Mouse (Mus musculus) embryo, embryonic 9.5 days (tissue): ENCODE measurements around the gene Muc15.

Experiments
- DNase-seq: peaks from one replicate; pipeline ENCODE4 v3.0.0-alpha.2; 2017; ENCODE audit errors: extremely low spot score

The Muc15 gene

GRCm38 (mm10) chr2:110721290-110721753 is at the start of gene Muc15:
Gene Muc15, plus strand, starts transcription at chr2:110721340.
- no peak for DNase-seq

DNA sequence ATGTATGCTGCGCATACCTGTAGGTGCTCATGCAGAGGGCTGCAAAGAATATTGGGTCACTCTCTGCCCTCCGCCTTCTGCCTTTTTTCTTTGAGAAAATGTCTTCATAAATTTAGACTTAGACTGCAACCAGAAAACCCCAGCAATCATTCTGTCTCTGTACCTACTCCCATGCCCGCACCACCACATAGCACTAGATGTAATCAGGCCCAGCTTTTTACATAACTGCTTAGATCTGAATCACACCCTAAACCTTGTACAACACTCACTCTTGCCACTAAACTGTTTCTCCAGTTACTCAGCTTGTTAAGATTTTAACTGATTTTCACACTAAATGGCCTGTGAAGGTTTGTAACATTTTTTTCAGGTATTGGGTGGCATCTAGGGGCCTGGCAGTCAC is 11.7 kb upstream of the Muc15 start:
- DNase-seq = no peak

DNA sequence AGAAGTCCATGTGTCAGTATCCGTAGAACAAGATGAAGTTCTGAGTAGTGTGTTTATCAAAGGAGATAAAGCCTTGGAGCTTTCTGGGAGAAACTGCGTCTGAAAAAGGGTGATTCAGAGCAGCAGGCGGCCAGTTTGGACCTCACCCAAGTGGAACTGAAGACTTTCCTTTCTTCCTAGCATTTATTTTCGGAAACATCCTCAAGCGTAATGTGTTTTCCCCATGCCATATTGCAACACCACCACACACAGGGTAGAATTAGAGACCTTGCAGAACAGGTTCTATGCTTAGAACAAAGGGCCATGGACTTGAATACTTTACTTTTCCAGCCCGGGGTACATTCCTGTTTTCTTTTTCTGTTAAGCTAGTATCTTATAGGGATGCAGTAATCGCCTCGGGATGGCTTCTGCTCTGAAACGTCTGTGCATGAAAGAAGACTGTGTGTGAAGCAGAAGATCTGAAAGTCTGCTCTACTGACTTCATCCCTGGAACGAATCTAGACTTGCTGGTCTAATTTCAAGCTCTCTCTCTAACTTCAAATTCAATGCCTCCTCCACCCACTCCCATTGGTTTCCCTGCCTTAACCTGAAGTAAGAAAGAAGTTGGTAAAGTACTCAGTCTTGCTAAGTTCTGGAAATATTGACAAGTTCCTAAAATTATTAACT is 11.0 kb upstream of the Muc15 start:
- no peak for DNase-seq

GRCm38 (mm10) chr2:110719051-110719450 is 2.1 kb upstream of the Muc15 start:
- DNase-seq = no peak

DNA sequence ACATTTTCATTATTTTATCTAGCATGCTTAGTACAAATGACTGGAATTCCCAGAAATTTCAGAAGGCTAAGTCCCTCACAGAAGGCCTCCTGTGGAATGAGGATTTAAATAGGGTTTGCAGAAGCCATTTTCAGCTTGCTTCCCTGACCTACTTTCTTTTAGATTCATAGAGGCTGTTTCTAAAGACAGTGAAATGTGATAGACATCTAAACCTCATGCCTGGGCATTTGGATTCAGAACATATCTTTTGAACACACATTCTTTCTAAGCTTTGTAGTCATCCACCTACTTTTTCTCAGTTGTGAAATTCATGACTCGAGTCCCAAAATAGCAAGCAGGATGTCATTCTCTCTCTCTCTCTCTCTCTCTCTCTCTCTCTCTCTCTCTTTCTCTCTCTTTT is 1.1 kb downstream of the Muc15 start:
- no peak for DNase-seq

- DNase-seq = no peak
These were observed 5.0 kb downstream of the Muc15 start for GRCm38 (mm10) chr2:110726106-110726505.

GRCm38 (mm10) chr2:110737236-110737635 is 16.1 kb downstream of the Muc15 start:
- DNase-seq = no peak

DNA sequence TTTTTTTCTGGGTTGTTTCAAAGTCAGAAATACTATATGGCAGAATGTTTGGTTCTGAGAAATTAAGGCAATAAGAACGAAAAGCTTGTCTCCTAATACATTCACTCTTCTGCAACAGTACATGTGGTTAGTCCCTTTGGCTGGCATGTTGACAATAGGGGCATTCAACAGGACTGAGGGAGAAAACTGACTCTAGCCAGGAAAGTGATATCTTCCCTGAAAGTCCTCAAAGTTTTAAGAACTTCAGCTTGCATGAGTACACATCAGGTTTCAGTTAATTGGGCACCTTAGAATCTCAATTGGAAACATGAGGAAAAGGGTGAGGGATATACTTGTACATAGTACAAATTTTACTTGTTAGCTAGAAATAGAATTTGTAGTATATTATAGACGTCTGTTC is 16.8 kb downstream of the Muc15 start:
- no peak for DNase-seq

DNA sequence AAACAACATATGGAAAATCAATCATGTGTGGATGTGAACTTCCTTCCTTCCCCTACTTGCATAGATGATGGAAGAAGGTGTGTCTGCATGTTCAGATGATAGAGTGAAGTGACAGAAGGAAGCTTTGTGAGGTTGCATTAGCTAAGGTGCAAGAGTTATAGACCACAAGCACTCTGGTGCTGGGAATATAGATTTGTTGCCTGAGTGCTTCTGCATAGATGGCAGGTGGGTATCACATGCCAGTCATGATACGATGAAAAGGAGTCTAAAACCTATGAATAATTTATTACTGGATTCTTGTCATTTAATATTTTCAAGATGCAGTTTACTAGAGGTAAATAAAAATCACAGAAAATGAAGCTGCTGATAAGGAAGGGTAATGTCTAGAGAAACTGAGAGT is 18.6 kb downstream of the Muc15 start:
- no peak for DNase-seq

DNA sequence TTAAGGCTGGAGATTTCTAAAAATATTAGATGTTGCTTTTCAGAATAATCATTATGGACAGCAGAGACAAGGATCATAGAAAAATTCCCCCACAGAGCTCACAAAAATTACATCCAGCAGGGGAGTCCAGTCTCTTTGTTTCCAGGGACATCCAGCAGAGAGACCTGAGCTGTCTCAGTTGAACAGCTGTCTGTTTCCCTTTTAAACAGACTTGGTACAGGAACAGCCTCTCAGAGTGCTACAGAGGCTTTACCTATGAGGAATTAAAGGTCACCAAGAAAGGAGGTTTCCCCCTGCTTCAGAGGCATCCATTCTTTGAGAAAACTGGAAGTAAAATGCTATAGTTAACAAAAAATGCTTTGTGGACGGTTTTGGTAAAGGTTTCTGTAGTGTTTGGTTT is 19.4 kb downstream of the Muc15 start:
- DNase-seq = no peak

- no peak for DNase-seq
These were observed 36.4 kb downstream of the Muc15 start for GRCm38 (mm10) chr2:110757556-110757955.

GRCm38 (mm10) chr2:110759434-110759833 is 38.3 kb downstream of the Muc15 start:
- DNase-seq = no peak

GRCm38 (mm10) chr2:110787396-110787795 is 66.3 kb downstream of the Muc15 start:
- DNase-seq = no peak
